Mouse (Mus musculus): ENCODE measurements around the gene Dusp13.

Gene Dusp13

DNA sequence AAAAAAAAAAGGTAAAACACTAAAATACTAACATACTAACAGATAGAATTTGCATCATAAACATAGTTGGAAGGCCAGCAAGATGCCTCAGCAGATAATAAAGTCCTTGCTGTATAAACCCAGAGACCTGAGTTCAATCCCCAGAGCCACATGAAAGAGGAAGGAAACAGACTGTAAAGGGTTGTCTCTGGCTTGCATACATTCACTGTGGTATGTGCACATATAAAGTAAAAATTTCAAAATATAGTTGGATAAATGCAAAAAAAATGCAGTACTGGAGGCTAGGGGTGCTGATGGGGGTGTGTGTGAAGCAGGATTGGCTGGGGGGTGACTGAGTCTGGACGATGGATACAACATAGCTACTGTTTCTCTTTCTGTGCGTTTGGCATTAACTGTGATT lies 45.5 kb downstream of the Dusp13 start:
- TF ChIP-seq POU5F1 (IDR thresholded peaks at IDR 0.05; ENCODE audit: borderline replicate concordance, low read length), result no peak
- TF ChIP-seq NANOG (IDR thresholded peaks at IDR 0.05; ENCODE audit: borderline replicate concordance, low read length), result no peak
- no peak for TF ChIP-seq CTCF (conservative IDR thresholded peaks at IDR 0.05; ENCODE audit: low read length)
- Histone ChIP-seq H3K36me3 (ENCODE audit: insufficient read depth, low read length) (no peaks in the 10 kb centered on the region), H3K4me1 (replicated peaks; ENCODE audit: low read depth, low read length) (0 out of 2 replicates have a peak, but pooled peaks cover 5% of the 10 kb centered on the region), H3K27me3 (ENCODE audit: insufficient read depth, low read length) (peaks cover 9% of the 10 kb centered on the region; the same call in 1 of the 2 replicates), H3K4me3 (replicated peaks; ENCODE audit: low read length) (no peak overlapping the region), H3K9me3 (ENCODE audit: low read length) (no peaks in the 10 kb centered on the region)

DNA sequence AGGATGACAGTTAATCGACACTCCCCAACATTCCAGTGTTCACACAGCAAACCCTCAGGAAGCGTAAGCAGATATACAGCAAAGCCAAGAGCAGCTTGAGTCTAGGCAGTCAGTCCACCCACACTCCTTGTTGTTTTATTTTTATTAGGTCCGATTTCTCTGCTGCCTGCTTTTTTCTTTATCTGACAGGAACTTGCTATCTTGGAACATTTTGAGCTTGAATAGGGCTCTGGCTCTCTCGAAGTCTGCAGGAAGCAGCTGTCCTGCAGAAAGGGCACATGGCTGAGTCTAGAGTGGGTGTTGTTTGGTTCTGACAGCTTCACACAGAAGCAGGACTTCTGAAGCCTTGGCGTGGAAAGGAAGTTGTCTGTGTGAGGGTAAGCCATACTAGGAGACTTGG lies 47.7 kb downstream of the Dusp13 start:
- no peaks in the 10 kb centered on the region for H3K36me3 ChIP-seq (ENCODE audit: insufficient read depth, low read length)
- H3K4me1 ChIP-seq (replicated peaks; ENCODE audit: low read depth, low read length), result 0 out of 2 replicates have a peak, but pooled peaks cover 5% of the 10 kb centered on the region
- peaks cover 9% of the 10 kb centered on the region; the same call in 1 of the 2 replicates for H3K27me3 ChIP-seq (ENCODE audit: insufficient read depth, low read length)
- no peak overlapping the region for H3K4me3 ChIP-seq (replicated peaks; ENCODE audit: low read length)
- H3K9me3 ChIP-seq (ENCODE audit: low read length), result no peaks in the 10 kb centered on the region
- no peak for TF ChIP-seq POU5F1 (IDR thresholded peaks at IDR 0.05; ENCODE audit: borderline replicate concordance, low read length)
- TF ChIP-seq CTCF (conservative IDR thresholded peaks at IDR 0.05; ENCODE audit: low read length), result no peak
- no peak for TF ChIP-seq NANOG (IDR thresholded peaks at IDR 0.05; ENCODE audit: borderline replicate concordance, low read length)

DNA sequence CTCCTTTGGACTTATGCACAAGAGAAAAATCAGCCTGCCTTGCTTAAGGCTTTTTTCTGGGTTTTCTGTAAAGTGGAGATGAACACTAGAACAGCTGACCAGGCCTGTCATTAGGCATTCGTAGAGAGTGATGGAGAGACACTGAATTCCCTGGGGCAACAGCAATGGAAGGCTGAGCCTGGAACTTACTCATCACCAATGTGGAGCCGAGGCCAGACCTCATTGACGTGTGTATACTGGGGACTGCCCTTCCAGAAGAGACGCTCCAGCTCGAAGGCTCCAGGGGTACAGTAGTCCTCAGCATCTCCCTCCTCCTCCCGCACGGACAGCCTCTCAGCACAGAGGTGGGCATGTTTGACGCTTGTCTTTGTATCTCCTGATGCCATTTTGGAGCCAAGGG lies 48.3 kb downstream of the Dusp13 start:
- Histone ChIP-seq H3K36me3 (ENCODE audit: insufficient read depth, low read length) (no peaks in the 10 kb centered on the region), H3K9me3 (ENCODE audit: low read length) (no peaks in the 10 kb centered on the region), H3K27me3 (ENCODE audit: insufficient read depth, low read length) (peaks cover 9% of the 10 kb centered on the region; the same call in 1 of the 2 replicates), H3K4me1 (replicated peaks; ENCODE audit: low read depth, low read length) (0 out of 2 replicates have a peak, but pooled peaks cover 5% of the 10 kb centered on the region), H3K4me3 (replicated peaks; ENCODE audit: low read length) (no peak overlapping the region)
- TF ChIP-seq NANOG (IDR thresholded peaks at IDR 0.05; ENCODE audit: borderline replicate concordance, low read length), result no peak
- no peak for TF ChIP-seq POU5F1 (IDR thresholded peaks at IDR 0.05; ENCODE audit: borderline replicate concordance, low read length)
- TF ChIP-seq CTCF (conservative IDR thresholded peaks at IDR 0.05; ENCODE audit: low read length), result no peak

DNA sequence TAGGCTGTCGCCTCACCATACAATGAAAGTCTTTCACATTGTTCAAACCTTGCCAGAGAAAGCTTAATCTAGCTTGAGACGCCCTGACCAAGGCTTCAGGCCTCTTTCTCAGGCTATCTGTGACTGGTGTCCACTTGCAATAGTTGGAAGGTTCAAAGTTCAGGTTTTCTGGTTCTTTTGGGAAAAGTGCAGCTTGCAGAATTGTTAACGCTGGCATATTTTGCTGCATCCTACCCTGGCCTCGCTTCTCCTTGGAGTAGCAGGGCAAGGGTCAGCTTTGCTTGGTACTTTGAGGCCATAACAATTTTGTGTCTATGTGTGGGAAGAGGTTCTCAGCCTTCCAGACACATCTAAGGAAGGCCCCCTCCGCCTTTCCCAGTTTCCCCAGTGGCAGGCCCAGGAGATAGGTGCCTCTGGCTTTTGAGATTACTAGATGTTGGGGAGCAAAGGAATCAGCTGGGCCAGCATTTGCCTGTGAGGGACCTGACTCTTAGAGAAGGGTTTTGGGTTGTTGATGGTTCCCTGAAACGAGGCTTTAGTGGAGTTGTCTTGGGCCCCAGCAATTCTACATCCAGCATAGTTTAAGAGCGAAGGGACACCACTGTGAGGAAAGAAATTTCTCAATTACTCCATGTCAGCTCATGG lies 54.7 kb downstream of the Dusp13 start:
- peaks cover 6% of the 10 kb centered on the region for H3K9me3 ChIP-seq (ENCODE audit: low read length)
- H3K4me1 ChIP-seq (replicated peaks; ENCODE audit: low read depth, low read length), result peaks cover 8% of the 10 kb centered on the region
- peaks cover 4% of the 10 kb centered on the region; the same call in 1 of the 2 replicates for H3K27me3 ChIP-seq (ENCODE audit: insufficient read depth, low read length)
- H3K4me3 ChIP-seq (replicated peaks; ENCODE audit: low read length), result no peak overlapping the region
- TF ChIP-seq NANOG (IDR thresholded peaks at IDR 0.05; ENCODE audit: borderline replicate concordance, low read length) (no peak), POU5F1 (IDR thresholded peaks at IDR 0.05; ENCODE audit: borderline replicate concordance, low read length) (no peak), CTCF (conservative IDR thresholded peaks at IDR 0.05; ENCODE audit: low read length) (no peak)
- H3K36me3 ChIP-seq (ENCODE audit: insufficient read depth, low read length), result no peaks in the 10 kb centered on the region

DNA sequence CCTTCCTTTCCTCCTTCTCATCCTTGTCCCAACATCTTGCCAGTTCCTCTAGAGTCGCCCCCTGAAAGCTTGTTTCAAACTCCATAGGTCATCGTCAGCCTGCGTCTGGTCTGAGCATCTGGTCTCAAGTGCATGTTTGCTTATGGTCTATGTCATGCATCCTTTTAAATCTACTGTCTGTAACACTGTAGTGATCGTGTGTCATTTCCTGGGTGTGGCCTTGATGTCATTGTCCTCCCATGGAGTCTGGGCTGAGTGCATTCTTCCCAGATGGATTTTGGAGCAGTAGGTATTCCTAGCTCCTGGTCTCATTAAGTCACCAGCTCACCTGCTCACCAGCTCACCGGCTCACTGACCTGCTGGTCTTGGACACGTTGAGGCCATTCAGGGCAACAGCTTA lies 56.0 kb downstream of the Dusp13 start:
- Histone ChIP-seq H3K36me3 (ENCODE audit: insufficient read depth, low read length) (no peaks in the 10 kb centered on the region), H3K9me3 (ENCODE audit: low read length) (peaks cover 6% of the 10 kb centered on the region), H3K27me3 (ENCODE audit: insufficient read depth, low read length) (peaks cover 4% of the 10 kb centered on the region; the same call in 1 of the 2 replicates), H3K4me1 (replicated peaks; ENCODE audit: low read depth, low read length) (peaks cover 19% of the 10 kb centered on the region), H3K4me3 (replicated peaks; ENCODE audit: low read length) (no peak overlapping the region)
- no peak for TF ChIP-seq NANOG (IDR thresholded peaks at IDR 0.05; ENCODE audit: borderline replicate concordance, low read length)
- TF ChIP-seq CTCF (conservative IDR thresholded peaks at IDR 0.05; ENCODE audit: low read length), result no peak
- no peak for TF ChIP-seq POU5F1 (IDR thresholded peaks at IDR 0.05; ENCODE audit: borderline replicate concordance, low read length)

DNA sequence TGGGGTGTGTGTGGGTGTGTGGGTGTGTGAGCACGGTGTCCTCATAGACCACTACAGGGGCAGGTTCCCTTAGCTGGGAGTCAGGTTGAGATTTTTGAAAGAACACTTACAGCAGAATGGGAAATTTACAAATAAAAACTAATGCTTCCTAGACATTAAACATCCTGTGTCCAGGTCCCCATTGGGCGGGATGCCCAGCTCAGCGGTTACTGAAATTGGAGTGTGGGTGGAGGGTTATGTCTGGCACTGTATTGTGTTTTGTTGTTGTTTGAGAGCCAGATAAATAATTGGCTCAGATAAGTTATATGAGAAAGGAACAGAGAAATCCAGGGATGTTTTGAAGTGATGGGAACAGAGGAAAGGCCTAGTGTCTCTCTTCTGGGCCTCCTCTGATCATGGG lies 59.9 kb downstream of the Dusp13 start:
- TF ChIP-seq CTCF (conservative IDR thresholded peaks at IDR 0.05; ENCODE audit: low read length) (no peak), POU5F1 (IDR thresholded peaks at IDR 0.05; ENCODE audit: borderline replicate concordance, low read length) (no peak), NANOG (IDR thresholded peaks at IDR 0.05; ENCODE audit: borderline replicate concordance, low read length) (no peak)
- no peaks in the 10 kb centered on the region for H3K36me3 ChIP-seq (ENCODE audit: insufficient read depth, low read length)
- peaks cover 28% of the 10 kb centered on the region for H3K4me1 ChIP-seq (replicated peaks; ENCODE audit: low read depth, low read length)
- H3K27me3 ChIP-seq (ENCODE audit: insufficient read depth, low read length), result peaks cover 31% of the 10 kb centered on the region
- H3K9me3 ChIP-seq (ENCODE audit: low read length), result peaks cover 6% of the 10 kb centered on the region
- H3K4me3 ChIP-seq (replicated peaks; ENCODE audit: low read length), result no peak overlapping the region

DNA sequence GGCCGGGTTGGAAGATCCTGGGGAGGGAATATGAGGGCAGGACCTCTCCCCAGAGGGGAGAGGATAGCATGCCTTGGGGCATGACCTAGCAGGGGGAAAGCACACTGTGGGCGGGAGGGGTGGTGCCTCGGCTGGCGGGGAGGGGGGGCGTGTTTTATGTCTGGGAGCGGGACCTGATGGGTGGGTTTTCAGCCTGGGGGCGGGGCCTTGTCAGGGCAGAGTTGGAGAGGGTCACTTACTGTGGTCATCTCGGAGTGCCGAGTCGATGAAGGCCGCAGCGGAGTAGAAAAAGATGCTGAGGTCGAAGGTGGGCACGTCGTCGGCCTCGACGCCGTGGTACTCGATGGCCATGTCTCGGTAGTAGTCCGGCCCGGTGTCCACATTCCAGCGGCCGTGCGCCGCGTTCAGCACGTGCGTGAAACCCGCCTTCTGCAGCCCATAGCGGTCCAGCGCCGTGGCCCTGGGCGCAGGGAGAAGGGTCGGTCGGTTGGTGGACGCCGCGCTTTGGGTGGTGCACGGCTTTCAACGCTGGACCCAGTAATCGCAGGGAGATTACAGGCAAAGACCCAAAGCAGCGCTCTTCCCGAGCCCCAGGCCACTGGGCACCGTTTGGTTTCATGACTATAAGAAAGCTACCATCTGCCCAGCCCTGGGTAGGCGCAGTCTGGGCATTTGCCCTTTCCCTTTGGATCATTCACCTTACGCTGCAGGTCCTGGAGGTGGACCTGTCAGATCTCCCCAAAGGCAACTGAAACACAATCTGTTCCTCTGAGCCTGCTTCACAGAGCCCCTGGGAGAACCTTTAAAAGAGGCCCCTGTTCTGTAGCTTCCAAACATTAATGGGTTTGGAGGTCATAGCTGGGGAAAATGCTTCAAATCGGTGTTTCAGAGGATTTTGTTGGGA lies 64.4 kb downstream of the Dusp13 start:
- H3K4me3 ChIP-seq (replicated peaks; ENCODE audit: low read length), result peak overlapping the region; percentile 77

More for the DNA sequence above, 64.4 kb downstream of the Dusp13 start:
- Histone ChIP-seq H3K27me3 (ENCODE audit: insufficient read depth, low read length) (peaks cover 46% of the 10 kb centered on the region), H3K4me1 (replicated peaks; ENCODE audit: low read depth, low read length) (peaks cover 52% of the 10 kb centered on the region), H3K36me3 (ENCODE audit: insufficient read depth, low read length) (no peaks in the 10 kb centered on the region), H3K9me3 (ENCODE audit: low read length) (no peaks in the 10 kb centered on the region)
- no peak for TF ChIP-seq NANOG (IDR thresholded peaks at IDR 0.05; ENCODE audit: borderline replicate concordance, low read length)
- no peak for TF ChIP-seq POU5F1 (IDR thresholded peaks at IDR 0.05; ENCODE audit: borderline replicate concordance, low read length)
- no peak for TF ChIP-seq CTCF (conservative IDR thresholded peaks at IDR 0.05; ENCODE audit: low read length)
